Mouse (Mus musculus) erythroblast, embryonic 14.5 days (primary cell): ENCODE results near the gene Flii. TPM values are rescaled to one million over a fixed set of nuclear protein-coding genes. Genes with fewer than 3 reads are reported as not detected.

ENCODE experiments used
- H3K27me3 ChIP-seq: 2 replicates; pipeline ENCODE4 v1.6.1; 2012; ENCODE audit warnings: inconsistent platforms; ENCODE audit not compliant: control insufficient read depth
- H3K36me3 ChIP-seq: 2 replicates; pipeline ENCODE4 v1.6.1; 2012; ENCODE audit warnings: mild to moderate bottlenecking, inconsistent platforms; ENCODE audit not compliant: control insufficient read depth
- H3K4me1 ChIP-seq: 2 replicates; pipeline ENCODE4 v1.6.1; 2012; ENCODE audit warnings: inconsistent platforms; ENCODE audit not compliant: control insufficient read depth
- H3K4me3 ChIP-seq: replicated peaks from 2 replicates; pipeline ENCODE3; 2012; ENCODE audit warnings: moderate library complexity, mild to moderate bottlenecking, inconsistent platforms
- H3K9me3 ChIP-seq: 2 replicates; pipeline ENCODE4 v1.6.1; 2012; ENCODE audit warnings: low read length, inconsistent platforms, mixed read lengths; ENCODE audit not compliant: control insufficient read depth
- GATA1 ChIP-seq: IDR thresholded peaks from 2 replicates; pipeline ENCODE4 v1.6.1; 2012; ENCODE audit warnings: low read length, inconsistent platforms, mixed read lengths
- TAL1 ChIP-seq: IDR thresholded peaks from 3 replicates; pipeline ENCODE4 v1.6.1; 2012; ENCODE audit warnings: low read length, inconsistent platforms, mixed read lengths
- polyA plus RNA-seq: library from polyadenylated mRNA; stranded (reverse); fragments of >175 nt; gene quantifications from 2 replicates; pipeline ENCODE4 v1.2.3, GENCODE M21; 2012

The Flii gene
- 6.9 and 16.9 TPM in 2 replicates for polyA plus RNA-seq

GRCm38 (mm10) chr11:60726601-60727391, at the start of gene Flii:
TSS of gene Flii (minus strand) at chr11:60727263.
- Histone ChIP-seq H3K27me3 (no peaks in the 10 kb centered on the region), H3K36me3 (peaks cover 51% of the 10 kb centered on the region), H3K9me3 (no peaks in the 10 kb centered on the region), H3K4me3 (peak within 1 kb of the TSS; percentile 89), H3K4me1 (peaks cover 37% of the 10 kb centered on the region)
- TF ChIP-seq TAL1 (no peak), GATA1 (no peak)

DNA sequence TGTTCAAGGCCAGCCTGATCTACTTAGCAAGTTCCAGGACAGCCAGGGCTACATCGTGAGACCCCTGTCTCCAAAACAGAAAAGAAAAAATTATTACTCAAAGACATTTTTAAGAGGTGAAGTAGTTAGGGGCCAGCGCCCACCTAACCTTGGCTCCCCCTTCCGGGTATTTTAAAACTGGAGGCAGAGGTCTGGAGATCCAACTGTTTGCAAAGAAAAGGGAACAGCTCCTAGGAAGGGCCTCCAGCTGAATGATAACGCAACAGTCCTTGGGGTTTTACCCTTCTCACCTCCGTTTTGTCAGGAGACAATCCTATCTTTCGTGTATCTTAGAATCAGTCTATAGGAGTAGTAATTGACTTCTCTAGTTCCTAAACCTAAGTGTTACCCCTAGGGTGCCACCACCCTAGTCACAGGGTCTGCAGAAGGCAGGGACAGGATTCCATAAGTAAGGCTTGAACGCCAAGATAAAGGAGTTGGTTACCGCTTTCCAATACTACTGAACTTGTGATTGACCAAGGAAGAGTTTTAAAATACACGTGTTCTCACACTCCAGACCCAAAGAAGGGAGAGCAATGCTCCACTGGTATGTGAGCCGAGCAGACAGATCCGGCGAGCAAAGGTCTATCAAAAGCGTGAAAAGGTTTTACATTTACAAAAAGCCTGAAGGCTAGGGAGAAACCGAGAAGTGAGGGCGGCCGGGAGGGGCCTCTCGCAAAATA, 49.2 kb upstream of the Flii start:
- Histone ChIP-seq H3K9me3 (no peaks in the 10 kb centered on the region), H3K27me3 (no peaks in the 10 kb centered on the region), H3K4me3 (peak overlapping the region; percentile 85), H3K4me1 (peaks cover 65% of the 10 kb centered on the region), H3K36me3 (peaks cover 31% of the 10 kb centered on the region)
- TF ChIP-seq TAL1 (no peak), GATA1 (no peak)

- Histone ChIP-seq H3K27me3 (no peaks in the 10 kb centered on the region), H3K4me1 (peaks cover 58% of the 10 kb centered on the region), H3K36me3 (peaks cover 26% of the 10 kb centered on the region), H3K4me3 (peak overlapping the region; percentile 85), H3K9me3 (no peaks in the 10 kb centered on the region)
- TF ChIP-seq TAL1 (no peak), GATA1 (no peak)
Observed at GRCm38 (mm10) chr11:60775578-60775977, 48.5 kb upstream of the Flii start.

GRCm38 (mm10) chr11:60774841-60775240, 47.8 kb upstream of the Flii start:
- Histone ChIP-seq H3K27me3 (no peaks in the 10 kb centered on the region), H3K36me3 (peaks cover 19% of the 10 kb centered on the region), H3K4me3 (peak overlapping the region; percentile 28), H3K9me3 (no peaks in the 10 kb centered on the region), H3K4me1 (peaks cover 51% of the 10 kb centered on the region)
- TF ChIP-seq TAL1 (no peak), GATA1 (no peak)

- H3K27me3 ChIP-seq: no peaks in the 10 kb centered on the region
- no peak overlapping the region for H3K4me3 ChIP-seq
- H3K36me3 ChIP-seq: peaks cover 13% of the 10 kb centered on the region
- peaks cover 46% of the 10 kb centered on the region for H3K4me1 ChIP-seq
- TF ChIP-seq TAL1 (no peak), GATA1 (no peak)
- H3K9me3 ChIP-seq: no peaks in the 10 kb centered on the region
Observed at GRCm38 (mm10) chr11:60774158-60774689, 47.2 kb upstream of the Flii start.

DNA sequence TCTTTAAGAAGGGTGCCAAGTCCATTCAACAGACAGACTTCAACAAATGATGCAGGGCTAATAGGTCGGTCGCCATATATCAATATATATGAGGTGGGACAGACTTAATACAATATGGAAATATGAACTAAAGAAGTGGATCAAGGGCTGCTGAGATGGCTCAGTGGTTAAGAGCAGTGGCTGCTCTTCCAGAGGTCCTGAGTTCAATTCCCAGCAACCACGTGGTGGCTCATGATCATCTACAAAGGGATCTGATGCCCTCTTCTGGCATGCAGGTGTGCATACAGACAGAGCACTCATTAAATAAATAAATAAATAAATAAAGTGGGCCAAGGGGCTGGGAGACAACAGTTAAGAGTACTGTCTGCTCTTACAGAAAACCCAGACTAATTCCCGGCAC, 45.1 kb upstream of the Flii start:
- H3K27me3 ChIP-seq: no peaks in the 10 kb centered on the region
- no peak overlapping the region for H3K4me3 ChIP-seq
- peaks cover 30% of the 10 kb centered on the region for H3K4me1 ChIP-seq
- H3K9me3 ChIP-seq: no peaks in the 10 kb centered on the region
- TF ChIP-seq TAL1: no peak
- no peak for TF ChIP-seq GATA1
- H3K36me3 ChIP-seq: 0 out of 2 replicates have a peak, but pooled peaks cover 2% of the 10 kb centered on the region

GRCm38 (mm10) chr11:60770776-60771175, 43.7 kb upstream of the Flii start:
- Histone ChIP-seq H3K4me1 (peaks cover 20% of the 10 kb centered on the region), H3K4me3 (no peak overlapping the region)
- no peak for TF ChIP-seq GATA1
- TF ChIP-seq TAL1: no peak

GRCm38 (mm10) chr11:60769322-60769721, 42.3 kb upstream of the Flii start:
- Histone ChIP-seq H3K4me1 (peaks cover 6% of the 10 kb centered on the region), H3K9me3 (no peaks in the 10 kb centered on the region), H3K27me3 (no peaks in the 10 kb centered on the region), H3K4me3 (no peak overlapping the region), H3K36me3 (peaks cover 6% of the 10 kb centered on the region)
- TF ChIP-seq GATA1 (no peak), TAL1 (no peak)

More at GRCm38 (mm10) chr11:60770776-60771175, 43.7 kb upstream of the Flii start:
- Histone ChIP-seq H3K9me3 (no peaks in the 10 kb centered on the region), H3K27me3 (no peaks in the 10 kb centered on the region), H3K36me3 (0 out of 2 replicates have a peak, but pooled peaks cover 4% of the 10 kb centered on the region)

DNA sequence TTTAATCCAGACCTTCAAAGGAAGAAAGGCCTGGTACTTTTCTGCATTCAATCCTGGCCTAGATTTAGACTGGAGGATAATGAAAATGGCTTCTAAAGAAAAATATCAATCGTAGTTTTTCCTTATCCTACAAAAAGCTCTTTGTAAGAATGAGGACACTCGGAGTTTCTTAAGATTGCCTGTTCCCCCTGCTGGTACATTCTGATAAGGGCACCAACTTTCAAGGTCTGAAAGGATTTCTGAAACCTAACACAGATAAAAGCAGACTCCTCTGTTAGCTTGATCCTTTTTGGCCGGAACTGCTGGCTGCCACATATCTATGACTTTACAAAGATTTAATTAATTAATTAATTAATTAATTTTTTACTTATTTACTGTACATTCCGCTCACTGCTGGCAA, 39.9 kb upstream of the Flii start:
- Histone ChIP-seq H3K9me3 (no peaks in the 10 kb centered on the region), H3K4me3 (no peak overlapping the region), H3K36me3 (peaks cover 13% of the 10 kb centered on the region), H3K4me1 (peaks cover 2% of the 10 kb centered on the region), H3K27me3 (no peaks in the 10 kb centered on the region)
- no peak for TF ChIP-seq GATA1
- TF ChIP-seq TAL1: no peak
